ENCODE assay signal across 8 mouse cellular contexts in the genomic region with DNA sequence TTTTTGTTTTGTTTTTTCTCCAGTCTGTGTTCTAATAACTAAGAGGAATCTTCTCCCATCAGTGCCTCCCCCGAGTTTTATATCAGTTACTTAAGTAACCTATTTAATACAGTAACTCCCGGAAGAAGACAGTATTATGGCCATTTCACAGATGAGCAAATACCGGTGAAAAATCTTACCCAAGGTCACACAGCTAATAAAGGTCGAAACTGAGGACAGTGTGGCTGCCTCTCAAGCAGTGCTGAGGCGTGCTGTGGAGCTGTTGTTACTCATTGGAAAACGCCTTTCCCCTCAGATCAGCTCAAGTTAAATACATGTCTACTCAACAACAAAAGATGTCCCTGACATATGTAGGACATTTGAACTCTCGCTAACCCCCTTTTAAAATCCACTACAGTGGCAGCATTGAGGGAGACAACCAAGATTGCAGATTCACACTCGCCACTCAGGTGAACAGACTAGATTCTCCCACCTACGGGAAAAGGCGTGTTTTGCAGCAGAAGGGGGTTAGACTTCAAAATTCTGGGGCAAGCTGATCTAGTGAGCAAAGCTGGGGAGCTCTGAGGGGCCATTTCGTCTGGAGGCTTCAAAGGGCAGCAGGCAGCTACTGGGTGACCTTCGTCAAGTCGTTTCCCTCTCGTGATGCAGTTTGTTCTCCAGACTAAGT. TPM values are rescaled to one million over a fixed set of nuclear protein-coding genes. Genes with fewer than 3 reads are reported as not detected.
A peak's percentile ranks its signal among the peaks of the same experiment; 100 is the strongest.
DNase-seq lines count a peak whose midpoint lies in the region; ATAC-seq and TF ChIP-seq lines count a peak whose summit lies in the region.

No protein-coding gene starts in this region.

- no peak for DNase-seq in lung, adult 18-20 months
- no peak for DNase-seq in cerebellum, postnatal 36 days
- DNase-seq in B cell, adult 2 months, result no peak
- DNase-seq in gastrocnemius, postnatal 36 days, result no peak

- H3K4me2 ChIP-seq in lung, embryonic 16.5 days (ENCODE audit: low read depth, low read length), result peak overlapping the region; percentile 81
- peak overlapping the region; percentile 71 for H3K4me2 ChIP-seq in hindbrain, embryonic 15.5 days
- H3K4me2 ChIP-seq in midbrain, embryonic 15.5 days, result peak overlapping the region; percentile 82

- peaks cover 10% of the 10 kb centered on the region for H3K4me1 ChIP-seq in lung, embryonic 16.5 days (replicated peaks; ENCODE audit: control insufficient read depth, insufficient read depth, low read length)
- H3K4me1 ChIP-seq in cortical plate, adult 2 months (ENCODE audit: control insufficient read depth, insufficient read depth, low read length), result no peaks in the 10 kb centered on the region
- peaks cover 25% of the 10 kb centered on the region for H3K4me1 ChIP-seq in hindbrain, embryonic 15.5 days (replicated peaks)
- peaks cover 29% of the 10 kb centered on the region for H3K4me1 ChIP-seq in midbrain, embryonic 15.5 days

- H3K27ac ChIP-seq in lung, embryonic 16.5 days (ENCODE audit: low read length), result peak overlapping the region; percentile 67
- H3K27ac ChIP-seq in cortical plate, adult 2 months (ENCODE audit: insufficient read depth, low read length), result peak overlapping the region; percentile 53; the same call in 1 of the 2 replicates
- H3K27ac ChIP-seq in hindbrain, embryonic 15.5 days (replicated peaks), result peak overlapping the region; percentile 85
- peak overlapping the region; percentile 86 for H3K27ac ChIP-seq in midbrain, embryonic 15.5 days

- H3K9me3 ChIP-seq in lung, embryonic 16.5 days (ENCODE audit: control insufficient read depth, low read length), result no peaks in the 10 kb centered on the region
- H3K9me3 ChIP-seq in hindbrain, embryonic 15.5 days, result no peaks in the 10 kb centered on the region
- no peaks in the 10 kb centered on the region for H3K9me3 ChIP-seq in midbrain, embryonic 15.5 days

- peaks cover 26% of the 10 kb centered on the region for H3K36me3 ChIP-seq in lung, embryonic 16.5 days (ENCODE audit: control insufficient read depth, insufficient read depth, low read length)
- H3K36me3 ChIP-seq in hindbrain, embryonic 15.5 days, result peaks cover 23% of the 10 kb centered on the region
- peaks cover 26% of the 10 kb centered on the region for H3K36me3 ChIP-seq in midbrain, embryonic 15.5 days (replicated peaks)

- intact Hi-C loops in gastrocnemius, postnatal 36 days (cut with DNase I), result no loop called here

- peak overlapping the region; percentile 97 for H3K9ac ChIP-seq in lung, embryonic 16.5 days (ENCODE audit: low read length)
- H3K9ac ChIP-seq in hindbrain, embryonic 15.5 days, result peak overlapping the region; percentile 84
- H3K9ac ChIP-seq in midbrain, embryonic 15.5 days, result peak overlapping the region; percentile 86

- H3K27me3 ChIP-seq in lung, embryonic 16.5 days (ENCODE audit: control insufficient read depth, insufficient read depth, low read depth, low read length), result no peaks in the 10 kb centered on the region
- no peaks in the 10 kb centered on the region for H3K27me3 ChIP-seq in hindbrain, embryonic 15.5 days
- H3K27me3 ChIP-seq in midbrain, embryonic 15.5 days (replicated peaks), result no peaks in the 10 kb centered on the region

- no peak for TF ChIP-seq CTCF in cortical plate, adult 2 months (IDR thresholded peaks at IDR 0.05; ENCODE audit: extremely low read depth, insufficient read depth, low read length)

- peak overlapping the region; percentile 90 for H3K4me3 ChIP-seq in lung, embryonic 16.5 days (ENCODE audit: low read length)
- H3K4me3 ChIP-seq in cortical plate, adult 2 months (ENCODE audit: insufficient read depth, low read length), result peak overlapping the region; percentile 58
- peak overlapping the region; percentile 63 for H3K4me3 ChIP-seq in hindbrain, embryonic 15.5 days
- H3K4me3 ChIP-seq in midbrain, embryonic 15.5 days, result peak overlapping the region; percentile 81

- no peak for TF ChIP-seq POLR2A in cortical plate, adult 2 months (IDR thresholded peaks at IDR 0.05; ENCODE audit: extremely low read depth, insufficient read depth, low read length)

- WGBS in lung, embryonic 16.5 days, result 21% methylated on average over 14 of the region's 14 CpGs
- WGBS in hindbrain, embryonic 15.5 days, result 36% methylated on average over 14 of the region's 14 CpGs
- 30% methylated on average over 14 of the region's 14 CpGs for WGBS in midbrain, embryonic 15.5 days

- no peak for ATAC-seq in lung, embryonic 16.5 days (ENCODE audit: low read depth)
- no peak for ATAC-seq in hindbrain, embryonic 15.5 days (ENCODE audit: low FRiP score, low read depth)
- no peak for ATAC-seq in midbrain, embryonic 15.5 days (replicated peaks)

RNA-seq across cellular contexts. Expression of gene Ndufa6, which starts 0.9 kb away (rescaled TPM):
- 313 and 340 TPM in 2 replicates for polyA plus RNA-seq in lung, embryonic 16.5 days (2015; fragmentation: Nextera tagmentation; extraction: Ambion mirVana)
- 461 and 466 TPM in 2 replicates for polyA plus RNA-seq in cortical plate, adult 2 months (2012; rRNA removed)
- 352 and 391 TPM in 2 replicates for polyA plus RNA-seq in hindbrain, embryonic 15.5 days (2015; fragmentation: Nextera tagmentation; extraction: Ambion mirVana)
- 309 and 330 TPM in 2 replicates for polyA plus RNA-seq in midbrain, embryonic 15.5 days (2015; fragmentation: Nextera tagmentation; extraction: Ambion mirVana)
- total RNA-seq in gastrocnemius, postnatal 36 days (2021), result 100 to 1,000 TPM; 440 to 476 TPM

RNA-seq across cellular contexts. Expression of gene Smdt1, which starts 14.5 kb away (rescaled TPM):
- polyA plus RNA-seq in lung, embryonic 16.5 days (2015; fragmentation: Nextera tagmentation; extraction: Ambion mirVana), result 243 and 250 TPM in 2 replicates
- 279 and 280 TPM in 2 replicates for polyA plus RNA-seq in cortical plate, adult 2 months (2012; rRNA removed)
- polyA plus RNA-seq in hindbrain, embryonic 15.5 days (2015; fragmentation: Nextera tagmentation; extraction: Ambion mirVana), result 367 and 377 TPM in 2 replicates
- polyA plus RNA-seq in midbrain, embryonic 15.5 days (2015; fragmentation: Nextera tagmentation; extraction: Ambion mirVana), result 322 and 335 TPM in 2 replicates
- 100 to 1,000 TPM; 116 to 123 TPM for total RNA-seq in gastrocnemius, postnatal 36 days (2021)

RNA-seq across cellular contexts. Expression of gene Pheta2, which starts 14.5 kb away (rescaled TPM):
- polyA plus RNA-seq in lung, embryonic 16.5 days (2015; fragmentation: Nextera tagmentation; extraction: Ambion mirVana), result 14.1 and 15.6 TPM in 2 replicates
- polyA plus RNA-seq in cortical plate, adult 2 months (2012; rRNA removed), result 0.49 and 0.52 TPM in 2 replicates
- 1.9 and 2.0 TPM in 2 replicates for polyA plus RNA-seq in hindbrain, embryonic 15.5 days (2015; fragmentation: Nextera tagmentation; extraction: Ambion mirVana)
- polyA plus RNA-seq in midbrain, embryonic 15.5 days (2015; fragmentation: Nextera tagmentation; extraction: Ambion mirVana), result 1.2 and 1.5 TPM in 2 replicates
- under 1 TPM; 0.37 to 0.51 TPM for total RNA-seq in gastrocnemius, postnatal 36 days (2021)

RNA-seq across cellular contexts. Expression of gene Naga, which starts 14.5 kb away (rescaled TPM):
- 55.9 and 66.4 TPM in 2 replicates for polyA plus RNA-seq in lung, embryonic 16.5 days (2015; fragmentation: Nextera tagmentation; extraction: Ambion mirVana)
- polyA plus RNA-seq in cortical plate, adult 2 months (2012; rRNA removed), result 52.8 and 54.8 TPM in 2 replicates
- 27.9 and 29.5 TPM in 2 replicates for polyA plus RNA-seq in hindbrain, embryonic 15.5 days (2015; fragmentation: Nextera tagmentation; extraction: Ambion mirVana)
- polyA plus RNA-seq in midbrain, embryonic 15.5 days (2015; fragmentation: Nextera tagmentation; extraction: Ambion mirVana), result 25.4 and 27.2 TPM in 2 replicates
- 10 to 100 TPM; 10.3 to 13.2 TPM for total RNA-seq in gastrocnemius, postnatal 36 days (2021)

RNA-seq across cellular contexts. Expression of gene Cyp2d22, which starts 26.8 kb away (rescaled TPM):
- 9.7 and 12.7 TPM in 2 replicates for polyA plus RNA-seq in lung, embryonic 16.5 days (2015; fragmentation: Nextera tagmentation; extraction: Ambion mirVana)
- 50.3 and 57.9 TPM in 2 replicates for polyA plus RNA-seq in cortical plate, adult 2 months (2012; rRNA removed)
- polyA plus RNA-seq in hindbrain, embryonic 15.5 days (2015; fragmentation: Nextera tagmentation; extraction: Ambion mirVana), result 2.5 and 2.6 TPM in 2 replicates
- 1.7 and 2.0 TPM in 2 replicates for polyA plus RNA-seq in midbrain, embryonic 15.5 days (2015; fragmentation: Nextera tagmentation; extraction: Ambion mirVana)
- total RNA-seq in gastrocnemius, postnatal 36 days (2021), result 10 to 100 TPM; 12.3 to 16.7 TPM
